Mouse (Mus musculus) bone marrow macrophage, adult 2 months (primary cell): ENCODE measurements around the gene Trim28. TPM values are rescaled to one million over a fixed set of nuclear protein-coding genes. Genes with fewer than 3 reads are reported as not detected.

Experiments used
- H3K27ac ChIP-seq: 2 replicates; pipeline ENCODE4 v1.5.1; 2012; ENCODE audit warnings: low read depth, low read length; ENCODE audit not compliant: insufficient read depth
- H3K4me1 ChIP-seq: 2 replicates; pipeline ENCODE4 v1.6.1; 2012; ENCODE audit warnings: low read length; ENCODE audit not compliant: control insufficient read depth, insufficient read depth
- H3K4me3 ChIP-seq: 2 replicates; pipeline ENCODE4 v1.5.1; 2012; ENCODE audit warnings: mild to moderate bottlenecking, low read length, moderate library complexity; ENCODE audit not compliant: insufficient read depth
- CTCF ChIP-seq: IDR thresholded peaks from 2 replicates; pipeline ENCODE4 v1.5.1; 2012; ENCODE audit warnings: low read depth, mild to moderate bottlenecking, low read length, moderate library complexity
- POLR2A ChIP-seq: IDR thresholded peaks from 2 replicates; pipeline ENCODE4 v1.6.1; 2012; ENCODE audit warnings: mild to moderate bottlenecking, low read depth, low read length, borderline replicate concordance
- polyA plus RNA-seq: library from polyadenylated mRNA; stranded (reverse); fragments of >200 nt; gene quantifications from 2 replicates; pipeline ENCODE4 v1.2.4, GENCODE M21; 2012; ENCODE audit not compliant: missing spikeins, insufficient read depth, insufficient read length

The Trim28 gene
- polyA plus RNA-seq, 1 experiment: 165 TPM

DNA sequence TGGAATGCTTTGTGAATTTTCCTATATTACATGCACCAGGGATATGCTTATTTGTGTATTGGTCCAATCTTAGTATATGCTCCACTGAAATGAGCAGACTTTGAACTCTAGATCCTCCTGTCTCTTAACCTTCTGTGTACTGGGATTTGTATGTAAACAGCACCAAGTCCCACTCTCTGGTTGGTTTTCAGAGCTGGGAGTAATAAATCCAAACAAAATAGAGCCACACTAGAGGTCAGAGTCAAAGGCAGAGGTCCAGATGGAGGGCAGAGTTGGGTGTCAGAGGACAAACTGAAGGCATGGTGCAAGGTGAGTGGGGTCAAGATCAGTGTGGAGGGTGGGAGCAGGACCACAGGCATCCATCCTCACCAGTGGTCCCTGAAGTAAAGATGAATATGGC, 3.1 kb upstream of the Trim28 start:
- peaks cover 4% of the 10 kb centered on the region for H3K4me1 ChIP-seq
- no peak for TF ChIP-seq CTCF
- TF ChIP-seq POLR2A: no peak
- no peak overlapping the region for H3K27ac ChIP-seq
- no peak overlapping the region for H3K4me3 ChIP-seq

DNA sequence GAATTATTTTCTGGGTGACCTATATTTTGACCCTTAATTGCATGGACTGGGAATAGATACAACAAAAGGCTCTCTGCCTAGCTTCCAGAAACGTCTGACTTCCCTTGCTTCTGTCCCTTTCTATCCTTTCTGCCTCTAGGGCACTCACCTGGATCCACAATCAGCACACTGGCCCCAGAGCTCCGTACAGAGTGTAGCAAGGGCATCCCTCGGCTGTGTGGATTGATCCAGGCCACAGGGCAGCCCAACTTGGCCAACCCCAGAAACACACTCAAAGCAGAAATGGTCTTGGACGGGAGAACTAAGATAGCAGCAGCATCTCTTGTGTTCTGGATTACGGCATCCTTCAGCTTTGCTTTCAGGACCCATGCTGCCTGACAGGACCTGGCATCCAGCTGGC, 1.7 kb upstream of the Trim28 start:
- no peak overlapping the region for H3K27ac ChIP-seq
- H3K4me3 ChIP-seq: no peak overlapping the region
- TF ChIP-seq CTCF (no peak), POLR2A (no peak)
- H3K4me1 ChIP-seq: no peaks in the 10 kb centered on the region

DNA sequence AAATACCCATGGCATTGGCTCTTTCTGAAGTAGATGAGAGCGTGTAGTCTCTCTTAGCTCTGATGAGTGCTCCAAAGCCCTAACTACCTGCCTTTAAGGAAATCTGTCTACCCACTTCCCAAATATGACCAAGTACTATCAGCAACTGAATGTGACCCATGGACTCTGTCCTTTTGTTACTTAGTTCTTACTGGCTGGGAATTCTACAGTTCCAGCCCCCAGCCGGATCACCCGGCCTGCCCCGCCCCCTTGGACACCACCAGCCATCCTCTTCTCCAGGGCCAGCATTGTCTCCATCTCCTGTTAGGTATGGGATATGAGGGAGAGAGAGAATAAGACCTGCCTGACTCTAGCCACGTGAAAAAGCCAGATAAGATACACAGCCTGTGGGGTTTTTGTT, 861 bp upstream of the Trim28 start, which contains the start of gene Slc27a5:
TSS of gene Slc27a5 (minus strand) at position 140 of the 400 bp plus-strand sequence.
- TF ChIP-seq CTCF (no peak), POLR2A (no peak)
- Histone ChIP-seq H3K4me1 (no peaks in the 10 kb centered on the region), H3K27ac (no peak within 1 kb of the TSS), H3K4me3 (no peak within 1 kb of the TSS)

DNA sequence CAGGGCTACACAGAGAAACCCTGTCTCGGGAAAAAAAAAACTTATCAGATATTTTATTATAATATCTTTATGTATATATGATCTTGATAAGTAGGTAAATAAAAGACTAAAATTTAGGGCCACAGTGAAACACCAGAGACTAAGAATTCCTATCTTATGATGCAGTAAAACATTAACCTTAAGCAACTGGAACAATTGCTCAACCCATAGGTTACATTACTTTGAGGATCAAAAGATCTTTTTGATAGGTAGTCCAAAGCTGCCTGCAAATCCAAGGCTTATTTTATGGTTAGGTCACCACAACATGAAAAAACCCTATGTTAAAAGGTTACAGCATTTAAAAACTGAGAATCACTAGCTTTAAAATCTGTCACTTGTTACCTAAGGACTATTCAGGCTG, 2.7 kb downstream of the Trim28 start:
- no peaks in the 10 kb centered on the region for H3K4me1 ChIP-seq
- no peak overlapping the region for H3K4me3 ChIP-seq
- H3K27ac ChIP-seq: no peak overlapping the region
- TF ChIP-seq CTCF: no peak
- no peak for TF ChIP-seq POLR2A

DNA sequence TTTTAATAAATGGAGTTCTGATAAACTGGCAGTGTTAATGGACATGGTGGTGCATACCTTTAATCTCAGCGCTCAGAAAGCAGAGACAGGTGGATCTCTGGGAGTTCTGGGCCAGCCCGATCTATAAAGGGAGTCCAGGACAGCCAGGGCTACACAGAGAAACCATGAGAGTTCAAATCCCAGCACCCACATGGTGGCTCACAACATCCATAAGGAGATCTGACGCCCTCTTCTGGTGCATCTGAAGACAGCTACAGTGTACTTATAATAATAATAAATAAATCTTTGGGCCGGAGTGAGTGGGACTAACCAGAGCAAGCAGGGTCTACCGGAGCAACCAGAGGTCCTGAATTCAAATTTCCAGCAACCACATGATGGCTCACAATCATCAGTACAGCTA, 4.5 kb downstream of the Trim28 start:
- Histone ChIP-seq H3K27ac (no peak overlapping the region), H3K4me1 (no peaks in the 10 kb centered on the region), H3K4me3 (no peak overlapping the region)
- TF ChIP-seq CTCF (no peak), POLR2A (no peak)

DNA sequence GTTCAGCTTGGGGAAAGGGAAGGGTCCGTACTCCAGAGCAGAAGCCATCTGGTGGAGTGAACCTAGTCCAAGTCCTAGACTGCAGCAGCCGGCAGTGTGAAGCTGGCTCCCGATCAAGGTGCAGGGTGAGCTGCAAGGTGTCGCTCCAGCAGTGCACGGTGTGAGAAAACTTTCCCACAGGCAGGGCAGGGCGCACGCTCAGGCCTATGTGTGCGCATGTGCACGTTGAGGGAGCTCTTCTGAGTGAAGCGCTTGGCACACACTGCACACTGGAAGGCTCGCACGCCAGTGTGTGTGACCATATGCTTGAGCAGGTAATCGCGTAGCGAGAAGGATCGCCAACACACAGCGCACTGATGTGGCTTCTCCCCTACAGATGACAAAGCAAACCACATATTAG, 7.1 kb downstream of the Trim28 start:
- Histone ChIP-seq H3K4me1 (peaks cover 11% of the 10 kb centered on the region), H3K4me3 (no peak overlapping the region), H3K27ac (no peak overlapping the region)
- TF ChIP-seq POLR2A: no peak

DNA sequence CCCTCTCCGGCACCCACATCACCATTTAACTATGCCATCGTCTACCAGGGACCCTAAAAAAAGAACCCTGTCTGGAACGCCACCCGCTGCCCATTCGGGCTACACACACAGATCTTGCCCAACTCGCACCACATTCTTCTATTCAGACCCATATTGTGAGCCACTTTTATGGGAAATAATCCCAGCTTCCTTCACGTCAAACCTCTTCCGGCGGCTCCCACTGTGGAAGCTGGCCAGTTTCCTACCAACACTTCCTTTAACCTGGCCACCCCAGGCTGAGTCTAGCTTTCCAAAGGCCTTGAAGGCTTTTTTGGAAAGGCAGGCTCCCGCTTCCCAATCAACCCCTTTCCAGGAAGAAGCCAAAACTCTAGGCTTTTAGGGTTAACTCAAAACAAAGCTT, 7.6 kb downstream of the Trim28 start:
- TF ChIP-seq CTCF (no peak), POLR2A (no peak)
- Histone ChIP-seq H3K4me3 (no peak overlapping the region), H3K4me1 (peaks cover 11% of the 10 kb centered on the region), H3K27ac (no peak overlapping the region)

DNA sequence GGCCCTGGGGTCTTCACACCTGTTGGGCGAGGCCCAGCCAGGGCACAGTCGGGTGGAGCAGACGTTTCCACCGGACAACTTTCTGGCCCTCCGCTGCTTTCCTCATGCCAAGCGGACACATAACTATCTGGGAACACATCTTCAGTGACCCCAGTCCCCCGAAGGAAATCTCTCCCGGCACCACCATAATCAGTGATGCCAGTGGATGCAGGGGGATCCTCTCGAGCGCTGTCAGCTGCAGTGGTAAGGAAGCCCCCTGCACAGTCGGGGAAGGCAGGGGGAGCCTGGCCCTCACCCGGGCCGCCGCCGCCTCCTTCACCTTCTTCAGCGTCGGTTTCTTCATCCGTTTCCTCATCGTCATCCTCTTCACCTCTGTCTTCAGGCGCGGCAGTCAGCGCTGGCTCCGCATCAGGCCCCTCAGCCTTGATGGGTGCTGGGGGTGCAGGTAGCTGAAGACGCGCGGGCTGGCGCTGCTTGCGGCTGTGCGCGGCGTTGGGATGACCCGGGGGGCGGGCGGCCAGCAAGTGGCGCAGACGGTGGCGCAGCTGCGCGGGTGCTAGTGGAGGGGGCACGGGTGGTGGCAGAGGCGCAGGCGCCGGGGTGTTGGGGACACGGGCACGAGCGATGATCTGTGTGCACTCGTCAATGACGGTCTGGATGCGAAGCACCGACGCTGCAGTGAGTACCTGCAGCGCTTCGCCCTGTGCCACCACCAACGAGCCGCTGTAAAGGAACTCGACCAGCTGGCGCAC, 8.6 kb downstream of the Trim28 start:
- H3K27ac ChIP-seq: no peak overlapping the region
- H3K4me3 ChIP-seq: no peak overlapping the region
- H3K4me1 ChIP-seq: peaks cover 11% of the 10 kb centered on the region
- no peak for TF ChIP-seq POLR2A
- no peak for TF ChIP-seq CTCF

DNA sequence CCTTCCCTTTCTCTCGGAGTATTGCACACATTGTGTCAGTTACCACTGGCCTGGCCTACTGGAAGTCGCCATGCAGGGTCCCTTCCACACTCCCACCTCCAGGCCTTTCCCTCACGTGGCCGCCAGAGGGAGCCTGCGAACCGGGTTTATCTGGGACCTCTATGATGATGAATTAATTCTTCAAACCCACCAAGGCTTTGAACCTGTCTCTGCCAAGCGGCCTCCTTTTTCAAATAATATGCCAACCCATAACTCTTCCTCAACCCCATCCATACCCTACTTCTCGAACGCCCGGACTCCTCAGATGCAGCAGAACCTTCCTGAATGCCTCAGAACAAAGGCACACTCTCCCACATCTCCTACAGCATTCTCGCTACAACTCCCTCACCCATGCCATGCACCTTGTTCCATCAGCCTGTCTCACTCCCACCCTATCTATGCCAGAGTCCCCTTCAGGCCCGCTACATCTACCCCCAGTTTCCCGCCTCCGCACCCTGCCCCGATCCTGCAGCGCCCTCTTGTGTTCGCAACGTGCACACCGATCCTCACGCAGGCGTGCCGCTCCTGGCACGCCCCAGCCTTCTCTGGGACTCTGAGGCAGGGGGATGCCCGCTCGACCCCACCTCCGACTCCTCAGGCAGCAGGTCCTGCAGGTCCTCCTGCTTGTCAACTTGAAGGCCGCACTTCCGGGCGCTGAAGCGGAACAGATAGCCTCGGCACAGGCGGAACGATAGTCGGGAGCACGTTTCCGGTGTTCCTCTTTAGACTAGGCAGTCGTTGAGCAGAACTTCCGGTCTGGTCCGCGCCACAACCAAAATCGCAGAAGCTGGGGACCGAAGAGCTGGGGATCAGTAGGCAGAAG, 10.5 kb downstream of the Trim28 start:
- Histone ChIP-seq H3K4me3 (peak overlapping the region; percentile 94), H3K27ac (peak overlapping the region; percentile 88), H3K4me1 (peaks cover 11% of the 10 kb centered on the region)
- no peak for TF ChIP-seq POLR2A
- TF ChIP-seq CTCF: peak; percentile 98

DNA sequence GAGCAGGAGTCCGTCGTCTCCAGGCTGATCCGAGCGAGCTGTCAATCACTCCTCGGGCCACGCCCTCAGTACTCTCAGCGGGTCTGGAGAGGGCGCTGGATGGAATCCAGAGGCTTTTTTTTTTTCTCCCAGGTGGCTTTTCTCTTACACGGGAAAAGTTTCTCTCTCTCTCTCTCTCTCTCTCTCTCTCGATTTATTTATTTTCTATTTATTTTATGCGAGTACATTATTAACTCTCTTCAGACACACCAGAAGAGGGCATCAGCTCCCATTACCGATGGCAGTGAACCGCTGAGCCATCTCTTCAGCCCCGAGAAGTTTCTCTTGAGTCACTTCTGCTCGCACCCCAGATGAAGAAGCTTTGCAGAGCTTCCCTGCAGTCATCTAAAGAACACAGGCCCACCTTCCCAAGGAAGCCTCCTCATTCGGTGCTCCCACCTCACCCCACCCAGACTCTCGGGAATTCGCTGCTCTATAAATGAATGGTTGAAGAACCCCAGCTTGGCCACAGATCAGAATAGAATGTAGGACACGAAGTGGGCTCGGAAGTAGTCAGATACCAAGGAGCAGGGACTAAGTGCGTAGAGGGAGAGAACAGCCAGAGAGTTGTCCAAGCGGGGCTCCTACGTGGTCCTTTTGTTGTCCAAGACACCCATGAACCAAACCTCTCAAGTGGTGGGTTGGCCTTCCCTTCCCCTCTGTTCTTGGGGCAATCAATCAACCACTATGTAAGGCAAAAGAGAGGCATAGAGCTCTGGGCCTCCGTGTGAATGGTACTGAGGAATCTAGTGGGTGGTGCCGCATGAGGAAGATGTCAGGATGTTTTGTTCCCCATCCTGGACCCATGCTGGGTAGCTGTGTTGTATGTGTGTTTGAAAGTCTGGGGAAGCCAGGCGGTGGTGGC, 11.3 kb downstream of the Trim28 start, which contains the start of gene Zbtb45:
TSS of gene Zbtb45 (minus strand) at position 30 of the 904 bp plus-strand sequence.
- Histone ChIP-seq H3K4me3 (peak within 1 kb of the TSS; percentile 94), H3K4me1 (peaks cover 11% of the 10 kb centered on the region), H3K27ac (peak within 1 kb of the TSS; percentile 88)
- TF ChIP-seq POLR2A (no peak), CTCF (no peak)
